Mouse (Mus musculus) lung, embryonic 15.5 days (tissue): Measurements from ENCODE around the gene Mdk. TPM values are rescaled to one million over a fixed set of nuclear protein-coding genes. Genes with fewer than 3 reads are reported as not detected.

Source experiments
- ATAC-seq: fragments of 200-750 bp; cut with Nextera tagmentation; 2 replicates; pipeline ENCODE4 v1.8.0; 2017; ENCODE audit warnings: moderate number of reproducible peaks, borderline replicate concordance; ENCODE audit not compliant: low FRiP score, low TSS enrichment; ENCODE audit errors: extremely low read depth
- H3K27ac ChIP-seq: fragments of 300-500 bp; sonication (generic); 2 replicates; pipeline ENCODE4 v1.5.1; 2015; ENCODE audit warnings: moderate library complexity, mild to moderate bottlenecking, inconsistent platforms
- H3K27me3 ChIP-seq: fragments of 300-500 bp; sonication (generic); 2 replicates; pipeline ENCODE4 v1.6.1; 2015; ENCODE audit warnings: inconsistent platforms
- H3K36me3 ChIP-seq: fragments of 300-500 bp; sonication (generic); 2 replicates; pipeline ENCODE4 v1.6.1; 2015; ENCODE audit warnings: inconsistent platforms
- H3K4me1 ChIP-seq: fragments of 300-500 bp; sonication (generic); 2 replicates; pipeline ENCODE4 v1.6.1; 2015; ENCODE audit warnings: inconsistent platforms
- H3K4me2 ChIP-seq: fragments of 300-500 bp; sonication (generic); 2 replicates; pipeline ENCODE4 v1.6.1; 2015; ENCODE audit warnings: inconsistent platforms, mild to moderate bottlenecking, moderate library complexity
- H3K4me3 ChIP-seq: fragments of 300-500 bp; sonication (generic); 2 replicates; pipeline ENCODE4 v1.5.1; 2015; ENCODE audit warnings: mild to moderate bottlenecking, inconsistent platforms
- H3K9ac ChIP-seq: fragments of 300-500 bp; sonication (generic); 2 replicates; pipeline ENCODE4 v1.6.1; 2015; ENCODE audit warnings: inconsistent platforms
- H3K9me3 ChIP-seq: fragments of 300-500 bp; sonication (generic); 2 replicates; pipeline ENCODE4 v1.6.1; 2016; ENCODE audit warnings: inconsistent platforms
- WGBS: fragments of 180-500 bp; shearing (Covaris S2); methylation state at CpG from one replicate; pipeline ENCODE4 v1.1.7; 2015; 5-methylcytosine and 5-hydroxymethylcytosine counted together
- polyA plus RNA-seq: library from polyadenylated mRNA; unstranded; fragments of >200 nt; fragmentation: Nextera tagmentation; extraction: Ambion mirVana; gene quantifications from 2 replicates; pipeline ENCODE4 v1.2.1, GENCODE M21; 2015

The Mdk gene
- polyA plus RNA-seq, 1 experiment from 2014 or later, result 858 TPM

GRCm38 (mm10) chr2:91966367-91966766 is 34.3 kb upstream of the Mdk start:
- H3K27me3 ChIP-seq, result no peaks in the 10 kb centered on the region
- ATAC-seq, result no peak
- 78% methylated on average over 5 of the region's 5 CpGs for WGBS
- H3K4me1 ChIP-seq, result peaks cover 42% of the 10 kb centered on the region
- H3K9ac ChIP-seq, result no peak overlapping the region
- H3K9me3 ChIP-seq, result no peaks in the 10 kb centered on the region
- no peaks in the 10 kb centered on the region for H3K36me3 ChIP-seq
- H3K4me2 ChIP-seq, result no peak overlapping the region
- H3K27ac ChIP-seq, result no peak overlapping the region; the same call in 1 of the 2 replicates
- no peak overlapping the region for H3K4me3 ChIP-seq

- no peak for ATAC-seq
- H3K4me1 ChIP-seq, result peaks cover 35% of the 10 kb centered on the region
These were observed 33.3 kb upstream of the Mdk start for GRCm38 (mm10) chr2:91965417-91965816.

GRCm38 (mm10) chr2:91964610-91965204 is 32.6 kb upstream of the Mdk start:
- no peak for ATAC-seq
- peak overlapping the region; percentile 91 for H3K4me2 ChIP-seq
- no peaks in the 10 kb centered on the region for H3K9me3 ChIP-seq
- no peak overlapping the region for H3K9ac ChIP-seq
- H3K36me3 ChIP-seq, result 0 out of 2 replicates have a peak, but pooled peaks cover 4% of the 10 kb centered on the region
- 62% methylated on average over 3 of the region's 3 CpGs for WGBS
- H3K4me3 ChIP-seq, result peak overlapping the region; percentile 94
- H3K27ac ChIP-seq, result peak overlapping the region; percentile 56
- peaks cover 42% of the 10 kb centered on the region for H3K4me1 ChIP-seq
- no peaks in the 10 kb centered on the region for H3K27me3 ChIP-seq

More at GRCm38 (mm10) chr2:91965417-91965816, 33.3 kb upstream of the Mdk start:
- Histone ChIP-seq H3K27me3 (no peaks in the 10 kb centered on the region), H3K9ac (peak overlapping the region; percentile 33), H3K27ac (peak overlapping the region; percentile 56), H3K36me3 (no peaks in the 10 kb centered on the region), H3K4me3 (peak overlapping the region; percentile 94), H3K4me2 (peak overlapping the region; percentile 91), H3K9me3 (no peaks in the 10 kb centered on the region)
- 6% methylated on average over 19 of the region's 20 CpGs for WGBS

- H3K4me2 ChIP-seq, result peak overlapping the region; percentile 91
- peak overlapping the region; percentile 94 for H3K4me3 ChIP-seq
- peaks cover 53% of the 10 kb centered on the region for H3K4me1 ChIP-seq
- H3K9ac ChIP-seq, result peak overlapping the region; percentile 85
- WGBS, result 0% methylated on average over 33 of the region's 57 CpGs
- peak; percentile 95 for ATAC-seq
- 0 out of 2 replicates have a peak, but pooled peaks cover 4% of the 10 kb centered on the region for H3K36me3 ChIP-seq
- H3K9me3 ChIP-seq, result no peaks in the 10 kb centered on the region
- no peaks in the 10 kb centered on the region for H3K27me3 ChIP-seq
- H3K27ac ChIP-seq, result peak overlapping the region; percentile 87
These were observed 31.4 kb upstream of the Mdk start for GRCm38 (mm10) chr2:91963443-91963932.

GRCm38 (mm10) chr2:91962864-91963401 is 30.8 kb upstream of the Mdk start:
- peak overlapping the region; percentile 85 for H3K9ac ChIP-seq
- peak overlapping the region; percentile 87 for H3K27ac ChIP-seq
- no peaks in the 10 kb centered on the region for H3K27me3 ChIP-seq
- H3K9me3 ChIP-seq, result no peaks in the 10 kb centered on the region
- ATAC-seq, result no peak; the same call in 1 of the 2 replicates
- H3K4me1 ChIP-seq, result peaks cover 57% of the 10 kb centered on the region
- H3K4me3 ChIP-seq, result peak overlapping the region; percentile 94
- H3K4me2 ChIP-seq, result peak overlapping the region; percentile 91
- 0 out of 2 replicates have a peak, but pooled peaks cover 4% of the 10 kb centered on the region for H3K36me3 ChIP-seq
- WGBS, result under 1% methylated on average over 39 of the region's 39 CpGs

GRCm38 (mm10) chr2:91961901-91962761 is 30.0 kb upstream of the Mdk start:
- no peak for ATAC-seq
- H3K4me2 ChIP-seq, result peak overlapping the region; percentile 91
- peak overlapping the region; percentile 94 for H3K4me3 ChIP-seq
- peaks cover 65% of the 10 kb centered on the region for H3K4me1 ChIP-seq
- 0 out of 2 replicates have a peak, but pooled peaks cover 4% of the 10 kb centered on the region for H3K36me3 ChIP-seq
- no peaks in the 10 kb centered on the region for H3K27me3 ChIP-seq
- H3K9me3 ChIP-seq, result no peaks in the 10 kb centered on the region
- WGBS, result 44% methylated on average over 4 of the region's 4 CpGs
- H3K27ac ChIP-seq, result peak overlapping the region; percentile 49; the same call in 1 of the 2 replicates
- peak overlapping the region; percentile 85 for H3K9ac ChIP-seq

- H3K9ac ChIP-seq, result no peak overlapping the region
These were observed 28.4 kb upstream of the Mdk start for GRCm38 (mm10) chr2:91960459-91960858.

GRCm38 (mm10) chr2:91959544-91960410 is 27.7 kb upstream of the Mdk start:
- 0 out of 2 replicates have a peak, but pooled peaks cover 4% of the 10 kb centered on the region for H3K36me3 ChIP-seq
- no peaks in the 10 kb centered on the region for H3K9me3 ChIP-seq
- H3K4me2 ChIP-seq, result no peak overlapping the region
- H3K9ac ChIP-seq, result no peak overlapping the region
- ATAC-seq, result no peak
- WGBS, result 71% methylated on average over 11 of the region's 11 CpGs
- peaks cover 76% of the 10 kb centered on the region for H3K4me1 ChIP-seq
- no peak overlapping the region for H3K27ac ChIP-seq
- no peak overlapping the region for H3K4me3 ChIP-seq
- no peaks in the 10 kb centered on the region for H3K27me3 ChIP-seq

More at GRCm38 (mm10) chr2:91960459-91960858, 28.4 kb upstream of the Mdk start:
- 90% methylated on average over 5 of the region's 5 CpGs for WGBS
- Histone ChIP-seq H3K4me3 (no peak overlapping the region), H3K27me3 (no peaks in the 10 kb centered on the region), H3K4me2 (no peak overlapping the region), H3K27ac (no peak overlapping the region), H3K36me3 (0 out of 2 replicates have a peak, but pooled peaks cover 4% of the 10 kb centered on the region), H3K9me3 (no peaks in the 10 kb centered on the region), H3K4me1 (peaks cover 72% of the 10 kb centered on the region)
- no peak for ATAC-seq

GRCm38 (mm10) chr2:91958701-91959457 is 26.8 kb upstream of the Mdk start:
- Histone ChIP-seq H3K4me2 (no peak overlapping the region), H3K4me3 (no peak overlapping the region), H3K9ac (no peak overlapping the region), H3K36me3 (0 out of 2 replicates have a peak, but pooled peaks cover 4% of the 10 kb centered on the region), H3K9me3 (no peaks in the 10 kb centered on the region), H3K27me3 (no peaks in the 10 kb centered on the region), H3K27ac (no peak overlapping the region), H3K4me1 (peaks cover 82% of the 10 kb centered on the region)
- no peak for ATAC-seq
- WGBS, result 44% methylated on average over 10 of the region's 10 CpGs

GRCm38 (mm10) chr2:91958049-91958448 is 26.0 kb upstream of the Mdk start:
- Histone ChIP-seq H3K4me3 (no peak overlapping the region), H3K4me1 (peaks cover 88% of the 10 kb centered on the region), H3K36me3 (0 out of 2 replicates have a peak, but pooled peaks cover 4% of the 10 kb centered on the region), H3K9me3 (no peaks in the 10 kb centered on the region), H3K27me3 (no peaks in the 10 kb centered on the region), H3K4me2 (no peak overlapping the region), H3K9ac (no peak overlapping the region), H3K27ac (no peak overlapping the region)
- WGBS, result 82% methylated on average over 8 of the region's 8 CpGs
- no peak for ATAC-seq
